Mouse (Mus musculus): Measurements from ENCODE around the gene Abraxas1. TPM values are rescaled to one million over a fixed set of nuclear protein-coding genes. Genes with fewer than 3 reads are reported as not detected.

The Abraxas1 gene
- 9.9 and 14.9 TPM in 2 replicates for polyA plus RNA-seq (2012; ENCODE audit: insufficient read depth, insufficient read length, missing spikeins)

GRCm38 (mm10) chr5:100820483-100821184 lies at the start of gene Abraxas1:
Abraxas1 (minus strand) TSS chr5:100820965.
- Histone ChIP-seq H3K27ac (ENCODE audit: insufficient read depth, low read depth, low read length) (peak within 1 kb of the TSS; percentile 44), H3K4me3 (ENCODE audit: insufficient read depth, low read length) (peak within 1 kb of the TSS; percentile 96), H3K4me1 (ENCODE audit: control insufficient read depth, insufficient read depth, low read length) (peaks cover 3% of the 10 kb centered on the region; the same call in 1 of the 2 replicates)
- TF ChIP-seq POLR2A (IDR thresholded peaks at IDR 0.05; ENCODE audit: borderline replicate concordance, low read depth, low read length) (no peak), CTCF (IDR thresholded peaks at IDR 0.05; ENCODE audit: low read depth, low read length) (no peak)

- Histone ChIP-seq H3K4me3 (ENCODE audit: insufficient read depth, low read length) (no peak overlapping the region), H3K27ac (ENCODE audit: insufficient read depth, low read depth, low read length) (no peak overlapping the region), H3K4me1 (ENCODE audit: control insufficient read depth, insufficient read depth, low read length) (peaks cover 3% of the 10 kb centered on the region)
- TF ChIP-seq CTCF (IDR thresholded peaks at IDR 0.05; ENCODE audit: low read depth, low read length), result no peak
- no peak for TF ChIP-seq POLR2A (IDR thresholded peaks at IDR 0.05; ENCODE audit: borderline replicate concordance, low read depth, low read length)
Observed at GRCm38 (mm10) chr5:100869197-100869895, 48.6 kb upstream of the Abraxas1 start.

- Histone ChIP-seq H3K4me3 (ENCODE audit: insufficient read depth, low read length) (no peak overlapping the region), H3K27ac (ENCODE audit: insufficient read depth, low read depth, low read length) (no peak overlapping the region), H3K4me1 (ENCODE audit: control insufficient read depth, insufficient read depth, low read length) (peaks cover 8% of the 10 kb centered on the region)
- TF ChIP-seq POLR2A (IDR thresholded peaks at IDR 0.05; ENCODE audit: borderline replicate concordance, low read depth, low read length) (no peak), CTCF (IDR thresholded peaks at IDR 0.05; ENCODE audit: low read depth, low read length) (no peak)
Observed at GRCm38 (mm10) chr5:100866183-100866582, 45.4 kb upstream of the Abraxas1 start.

GRCm38 (mm10) chr5:100864438-100864837 lies 43.7 kb upstream of the Abraxas1 start:
- Histone ChIP-seq H3K4me3 (ENCODE audit: insufficient read depth, low read length) (no peak overlapping the region), H3K4me1 (ENCODE audit: control insufficient read depth, insufficient read depth, low read length) (peaks cover 16% of the 10 kb centered on the region), H3K27ac (ENCODE audit: insufficient read depth, low read depth, low read length) (no peak overlapping the region)
- TF ChIP-seq CTCF (IDR thresholded peaks at IDR 0.05; ENCODE audit: low read depth, low read length), result no peak
- no peak for TF ChIP-seq POLR2A (IDR thresholded peaks at IDR 0.05; ENCODE audit: borderline replicate concordance, low read depth, low read length)

- Histone ChIP-seq H3K4me1 (ENCODE audit: control insufficient read depth, insufficient read depth, low read length) (peaks cover 21% of the 10 kb centered on the region), H3K27ac (ENCODE audit: insufficient read depth, low read depth, low read length) (no peak overlapping the region), H3K4me3 (ENCODE audit: insufficient read depth, low read length) (no peak overlapping the region)
- TF ChIP-seq POLR2A (IDR thresholded peaks at IDR 0.05; ENCODE audit: borderline replicate concordance, low read depth, low read length), result no peak
- no peak for TF ChIP-seq CTCF (IDR thresholded peaks at IDR 0.05; ENCODE audit: low read depth, low read length)
Observed at GRCm38 (mm10) chr5:100863091-100863490, 42.3 kb upstream of the Abraxas1 start.

- peaks cover 22% of the 10 kb centered on the region for H3K4me1 ChIP-seq (ENCODE audit: control insufficient read depth, insufficient read depth, low read length)
- no peak overlapping the region for H3K4me3 ChIP-seq (ENCODE audit: insufficient read depth, low read length)
- no peak overlapping the region for H3K27ac ChIP-seq (ENCODE audit: insufficient read depth, low read depth, low read length)
- TF ChIP-seq CTCF (IDR thresholded peaks at IDR 0.05; ENCODE audit: low read depth, low read length) (no peak), POLR2A (IDR thresholded peaks at IDR 0.05; ENCODE audit: borderline replicate concordance, low read depth, low read length) (no peak)
Observed at GRCm38 (mm10) chr5:100861811-100862210, 41.0 kb upstream of the Abraxas1 start.

- H3K4me3 ChIP-seq (ENCODE audit: insufficient read depth, low read length), result no peak overlapping the region
- H3K4me1 ChIP-seq (ENCODE audit: control insufficient read depth, insufficient read depth, low read length), result peaks cover 28% of the 10 kb centered on the region
- TF ChIP-seq POLR2A (IDR thresholded peaks at IDR 0.05; ENCODE audit: borderline replicate concordance, low read depth, low read length), result no peak
- TF ChIP-seq CTCF (IDR thresholded peaks at IDR 0.05; ENCODE audit: low read depth, low read length), result no peak
- H3K27ac ChIP-seq (ENCODE audit: insufficient read depth, low read depth, low read length), result no peak overlapping the region
Observed at GRCm38 (mm10) chr5:100861140-100861539, 40.4 kb upstream of the Abraxas1 start.

GRCm38 (mm10) chr5:100860417-100861053 lies 39.8 kb upstream of the Abraxas1 start:
- Histone ChIP-seq H3K4me1 (ENCODE audit: control insufficient read depth, insufficient read depth, low read length) (peaks cover 28% of the 10 kb centered on the region), H3K27ac (ENCODE audit: insufficient read depth, low read depth, low read length) (no peak overlapping the region), H3K4me3 (ENCODE audit: insufficient read depth, low read length) (no peak overlapping the region)
- TF ChIP-seq POLR2A (IDR thresholded peaks at IDR 0.05; ENCODE audit: borderline replicate concordance, low read depth, low read length) (no peak), CTCF (IDR thresholded peaks at IDR 0.05; ENCODE audit: low read depth, low read length) (no peak)

GRCm38 (mm10) chr5:100856552-100856951 lies 35.8 kb upstream of the Abraxas1 start:
- no peak overlapping the region for H3K27ac ChIP-seq (ENCODE audit: insufficient read depth, low read depth, low read length)
- H3K4me1 ChIP-seq (ENCODE audit: control insufficient read depth, insufficient read depth, low read length), result peaks cover 24% of the 10 kb centered on the region
- H3K4me3 ChIP-seq (ENCODE audit: insufficient read depth, low read length), result no peak overlapping the region
- TF ChIP-seq POLR2A (IDR thresholded peaks at IDR 0.05; ENCODE audit: borderline replicate concordance, low read depth, low read length) (no peak), CTCF (IDR thresholded peaks at IDR 0.05; ENCODE audit: low read depth, low read length) (no peak)

All from bone marrow macrophage, adult 2 months (primary cell).